Mouse (Mus musculus) myocyte (in vitro differentiated cells): ENCODE measurements around the gene Map2k2. TPM values are rescaled to one million over a fixed set of nuclear protein-coding genes. Genes with fewer than 3 reads are reported as not detected.

Experiments
- H3K27me3 ChIP-seq: one replicate; pipeline ENCODE4 v1.6.1; 2011; ENCODE audit not compliant: control insufficient read depth, insufficient read depth, insufficient read length
- H3K36me3 ChIP-seq: one replicate; pipeline ENCODE4 v1.6.1; 2011; ENCODE audit not compliant: control insufficient read depth, insufficient read depth
- H3K4me2 ChIP-seq: one replicate; pipeline ENCODE4 v1.6.1; 2011; ENCODE audit warnings: low read depth, control low read depth
- H3K4me3 ChIP-seq: one replicate; pipeline ENCODE4 v1.5.1; 2011; ENCODE audit warnings: mild to moderate bottlenecking, control low read depth, moderate library complexity
- H3K79me2 ChIP-seq: one replicate; pipeline ENCODE4 v1.6.1; 2011; ENCODE audit not compliant: control insufficient read depth, insufficient read depth
- H3ac ChIP-seq: one replicate; pipeline ENCODE4 v1.6.1; 2011; ENCODE audit not compliant: control insufficient read depth, insufficient read length
- CEBPB ChIP-seq: IDR thresholded peaks from 2 replicates; pipeline ENCODE4 v1.6.1; 2011; ENCODE audit warnings: mild to moderate bottlenecking, moderate library complexity; ENCODE audit not compliant: poor library complexity, insufficient read depth, severe bottlenecking
- E2F4 ChIP-seq: IDR thresholded peaks from one replicate; pipeline ENCODE4 v1.6.1; 2011; ENCODE audit warnings: mild to moderate bottlenecking, control low read depth, moderate library complexity; ENCODE audit not compliant: insufficient read depth
- MAX ChIP-seq: IDR thresholded peaks from one replicate; pipeline ENCODE4 v1.6.1; 2011; ENCODE audit warnings: low read depth, mild to moderate bottlenecking, control low read depth
- MYOD1 ChIP-seq, 3 experiments: IDR thresholded peaks; one replicate each; pipeline ENCODE4 v1.6.1; 2011; ENCODE audit warnings: control low read depth in 2 of 3, low read depth in 2 of 3, mild to moderate bottlenecking in 2 of 3, moderate library complexity in 1 of 3; ENCODE audit not compliant: insufficient read length in 2 of 3, control insufficient read depth in 1 of 3
- MYOG ChIP-seq, 3 experiments: IDR thresholded peaks; one replicate each; pipeline ENCODE4 v1.6.1; 2011; ENCODE audit warnings: control low read depth in 2 of 3, low read depth in 2 of 3, mild to moderate bottlenecking in 2 of 3; ENCODE audit not compliant: insufficient read length in 2 of 3, control insufficient read depth in 1 of 3, insufficient read depth in 1 of 3
- POLR2A ChIP-seq: IDR thresholded peaks from one replicate; pipeline ENCODE4 v1.6.1; 2011; ENCODE audit warnings: low read depth, mild to moderate bottlenecking, control low read depth, moderate library complexity; ENCODE audit not compliant: insufficient read length
- POLR2AphosphoS2 ChIP-seq: IDR thresholded peaks from one replicate; pipeline ENCODE4 v1.6.1; 2011; ENCODE audit warnings: low read depth, control low read depth; ENCODE audit not compliant: insufficient read length
- REST ChIP-seq: IDR thresholded peaks from one replicate; pipeline ENCODE4 v1.6.1; 2011; ENCODE audit warnings: mild to moderate bottlenecking, control low read depth, moderate library complexity; ENCODE audit not compliant: insufficient read depth, insufficient read length
- SRF ChIP-seq: IDR thresholded peaks from one replicate; pipeline ENCODE4 v1.6.1; 2011; ENCODE audit warnings: low read depth; ENCODE audit not compliant: control insufficient read depth, insufficient read length
- TCF12 ChIP-seq: IDR thresholded peaks from one replicate; pipeline ENCODE4 v1.6.1; 2011; ENCODE audit warnings: mild to moderate bottlenecking, control low read depth; ENCODE audit not compliant: poor library complexity, insufficient read depth, severe bottlenecking
- TCF3 ChIP-seq: IDR thresholded peaks from one replicate; pipeline ENCODE4 v1.6.1; 2011; ENCODE audit warnings: low read depth, control low read depth; ENCODE audit not compliant: insufficient read length
- USF1 ChIP-seq: IDR thresholded peaks from one replicate; pipeline ENCODE4 v1.6.1; 2011; ENCODE audit warnings: low read depth, mild to moderate bottlenecking, control low read depth, moderate library complexity
- polyA plus RNA-seq: library from polyadenylated mRNA; unstranded; fragments of >200 nt; fragmentation: generic; extraction: Trizol; gene quantifications from one replicate; pipeline ENCODE4 v1.2.1, GENCODE M21; 2012; ENCODE audit warnings: missing spikeins

Gene Map2k2
- polyA plus RNA-seq, 1 experiment = 126 TPM

GRCm38 (mm10) chr10:81106113-81106721, 502 bp downstream of the Map2k2 start:
- TF ChIP-seq USF1 (peak; percentile 77), SRF (no peak)
- H3K4me3 ChIP-seq = peak overlapping the region; percentile 77
- no peaks in the 10 kb centered on the region for H3K27me3 ChIP-seq
- peak overlapping the region; percentile 50 for H3ac ChIP-seq
- peaks cover 50% of the 10 kb centered on the region for H3K79me2 ChIP-seq
- peaks cover 15% of the 10 kb centered on the region for H3K36me3 ChIP-seq
- peak overlapping the region; percentile 92 for H3K4me2 ChIP-seq

GRCm38 (mm10) chr10:81112946-81113345, 7.2 kb downstream of the Map2k2 start:
- no peak overlapping the region for H3K4me2 ChIP-seq
- no peak for TF ChIP-seq CEBPB
- TF ChIP-seq MAX = no peak
- no peak for TF ChIP-seq SRF
- TF ChIP-seq POLR2A = no peak
- TF ChIP-seq REST = no peak
- TF ChIP-seq TCF12 = no peak
- no peak for TF ChIP-seq MYOD1 (IDR thresholded peaks at IDR 0.05; ENCODE audit: control insufficient read depth in 1 of 3, insufficient read length in 2 of 3, low read depth in 2 of 3)
- no peak for TF ChIP-seq USF1
- no peak for TF ChIP-seq TCF3
- TF ChIP-seq MYOG (IDR thresholded peaks at IDR 0.05; ENCODE audit: control insufficient read depth in 1 of 3, insufficient read depth in 1 of 3, insufficient read length in 2 of 3, low read depth in 2 of 3) = no peak
- TF ChIP-seq E2F4 = no peak
- TF ChIP-seq POLR2AphosphoS2 = no peak
- H3K79me2 ChIP-seq = peaks cover 37% of the 10 kb centered on the region
- no peaks in the 10 kb centered on the region for H3K27me3 ChIP-seq
- peaks cover 34% of the 10 kb centered on the region for H3K36me3 ChIP-seq
- H3K4me3 ChIP-seq = no peak overlapping the region
- H3ac ChIP-seq = no peak overlapping the region

- Histone ChIP-seq H3K4me3 (no peak overlapping the region), H3ac (no peak overlapping the region), H3K4me2 (no peak overlapping the region), H3K36me3 (peaks cover 29% of the 10 kb centered on the region), H3K79me2 (no peaks in the 10 kb centered on the region), H3K27me3 (no peaks in the 10 kb centered on the region)
- TF ChIP-seq TCF12 = peak; percentile 95
- TF ChIP-seq MYOG (IDR thresholded peaks at IDR 0.05; ENCODE audit: control insufficient read depth in 1 of 3, insufficient read depth in 1 of 3, insufficient read length in 2 of 3, low read depth in 2 of 3) = peak; percentile 96 to 100 (median 99)
- no peak for TF ChIP-seq E2F4
- peak; percentile 96 for TF ChIP-seq TCF3
- TF ChIP-seq MAX = no peak
- TF ChIP-seq MYOD1 (IDR thresholded peaks at IDR 0.05; ENCODE audit: control insufficient read depth in 1 of 3, insufficient read length in 2 of 3, low read depth in 2 of 3) = peak; percentile 73 to 97 (median 96)
These were observed 13.9 kb downstream of the Map2k2 start for GRCm38 (mm10) chr10:81119625-81120024.

- Histone ChIP-seq H3K79me2 (no peaks in the 10 kb centered on the region), H3K36me3 (peaks cover 29% of the 10 kb centered on the region), H3K4me3 (no peak overlapping the region), H3K4me2 (no peak overlapping the region), H3K27me3 (no peaks in the 10 kb centered on the region), H3ac (no peak overlapping the region)
- peak; percentile 94 for TF ChIP-seq TCF3
- TF ChIP-seq POLR2A = no peak
- TF ChIP-seq MAX = no peak
- TF ChIP-seq MYOD1 (IDR thresholded peaks at IDR 0.05; ENCODE audit: control insufficient read depth in 1 of 3, insufficient read length in 2 of 3, low read depth in 2 of 3) = peak in 2 of 3 experiments; percentile 90 to 91
- no peak for TF ChIP-seq REST
- TF ChIP-seq CEBPB = no peak
- TF ChIP-seq E2F4 = no peak
- TF ChIP-seq MYOG (IDR thresholded peaks at IDR 0.05; ENCODE audit: control insufficient read depth in 1 of 3, insufficient read depth in 1 of 3, insufficient read length in 2 of 3, low read depth in 2 of 3) = peak; percentile 59 to 98 (median 92)
- TF ChIP-seq USF1 = no peak
- TF ChIP-seq POLR2AphosphoS2 = no peak
- no peak for TF ChIP-seq SRF
- TF ChIP-seq TCF12 = peak; percentile 86
These were observed 14.9 kb downstream of the Map2k2 start for GRCm38 (mm10) chr10:81120650-81121049.

GRCm38 (mm10) chr10:81122889-81123288, 17.2 kb downstream of the Map2k2 start:
- no peak overlapping the region for H3K4me2 ChIP-seq
- H3K27me3 ChIP-seq = no peaks in the 10 kb centered on the region
- peaks cover 20% of the 10 kb centered on the region for H3K36me3 ChIP-seq
- no peak overlapping the region for H3K4me3 ChIP-seq
- TF ChIP-seq TCF3 (no peak), POLR2A (no peak), SRF (no peak), USF1 (no peak), MAX (no peak), TCF12 (no peak), POLR2AphosphoS2 (no peak), MYOG (IDR thresholded peaks at IDR 0.05; ENCODE audit: control insufficient read depth in 1 of 3, insufficient read depth in 1 of 3, insufficient read length in 2 of 3, low read depth in 2 of 3) (no peak), REST (no peak), E2F4 (no peak), CEBPB (no peak), MYOD1 (IDR thresholded peaks at IDR 0.05; ENCODE audit: control insufficient read depth in 1 of 3, insufficient read length in 2 of 3, low read depth in 2 of 3) (no peak)
- no peak overlapping the region for H3ac ChIP-seq
- no peaks in the 10 kb centered on the region for H3K79me2 ChIP-seq
